Mouse (Mus musculus) heart, postnatal 0 days (tissue): ENCODE results near the gene Chic1.

Experiments
- CTCF ChIP-seq: IDR thresholded peaks from 2 replicates; pipeline ENCODE4 v1.5.1; 2016; ENCODE audit warnings: antibody characterized with exemption, control low read depth, low read depth
- EP300 ChIP-seq: IDR thresholded peaks from 2 replicates; pipeline ENCODE4 v1.6.1; 2016; ENCODE audit warnings: antibody characterized with exemption, low read depth

DNA sequence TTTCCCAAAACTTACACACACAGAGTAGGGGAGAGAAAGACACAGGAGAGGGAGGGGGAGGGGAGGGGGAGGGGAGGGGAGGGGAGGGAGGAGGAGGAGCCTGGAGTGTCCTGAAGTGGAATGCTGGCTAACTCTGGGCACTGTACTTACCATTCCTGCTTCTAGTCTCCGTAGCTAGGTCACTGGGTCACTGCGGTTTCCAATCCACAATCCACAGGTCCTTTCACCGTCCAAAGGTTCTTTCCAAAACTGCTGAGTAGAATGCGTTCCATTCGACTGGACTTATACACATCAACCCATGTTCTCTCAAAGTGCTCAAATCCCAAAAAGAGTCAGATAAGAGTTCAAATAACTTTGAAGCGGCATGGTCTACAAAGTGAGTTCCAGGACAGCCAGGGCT lies 42.1 kb upstream of the Chic1 start:
- TF ChIP-seq CTCF: no peak
- TF ChIP-seq EP300: no peak
